Mouse (Mus musculus): ENCODE data around the gene Rpl38.
"Not testable (repeated sequence)": the region's sequence is repeated elsewhere in the genome, so short reads cannot be mapped to it uniquely, and the experiment has no call there.

DNA sequence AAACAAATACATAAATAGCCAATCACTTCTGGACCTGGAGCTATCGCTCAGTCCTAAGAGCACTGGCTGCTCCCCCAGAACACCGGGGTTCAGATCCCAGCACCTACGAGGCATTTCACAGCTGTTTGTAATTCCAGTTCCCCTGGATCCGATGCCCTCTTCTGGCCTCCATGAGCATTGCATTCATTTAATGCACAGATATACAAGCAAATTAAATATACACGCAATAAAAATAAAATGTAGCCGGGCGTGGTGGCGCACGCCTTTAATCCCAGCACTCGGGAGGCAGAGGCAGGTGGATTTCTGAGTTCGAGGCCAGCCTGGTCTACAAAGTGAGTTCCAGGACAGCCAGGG, 415 bp upstream of the Rpl38 start:
- 0 out of 2 replicates have a peak, but pooled peaks have one; percentile 34 for TF ChIP-seq CTCF (IDR thresholded peaks at IDR 0.05; ENCODE audit: extremely low read depth, insufficient read length, insufficient replicate concordance, low read depth, low read length)
- TF ChIP-seq POLR2A (IDR thresholded peaks at IDR 0.05; ENCODE audit: low read depth, low read length): not testable (repeated sequence)

Measured in small intestine, adult 2 months (tissue).